ENCODE assay signal across 14 mouse cellular contexts in genomic region chr9:40438731-40439526, GRCm38 (mm10).
A peak's percentile ranks its signal among the peaks of the same experiment; 100 is the strongest.
DNase-seq lines count a peak whose midpoint lies in the region; ATAC-seq lines count a peak whose summit lies in the region.
"Had no signal": no experiment of that assay in that cellular context is flagged by ENCODE, and none has a peak within 500 bp of the region (broad histone marks: within the 10 kb centered on the region; RNA-seq: fewer than 3 reads in every experiment).

No protein-coding gene starts in this region.

- H3K4me3 ChIP-seq in forebrain, embryonic 13.5 days = no peak overlapping the region
- no peak overlapping the region for H3K4me3 ChIP-seq in midbrain, embryonic 12.5 days
- no peak overlapping the region for H3K4me3 ChIP-seq in kidney, embryonic 15.5 days (replicated peaks)
- H3K4me3 ChIP-seq: erythroblast, embryonic 14.5 days; liver, embryonic 15.5 days had no signal

- peak overlapping the region; percentile 84 for H3K27ac ChIP-seq in forebrain, embryonic 13.5 days
- H3K27ac ChIP-seq in midbrain, embryonic 12.5 days (replicated peaks) = no peak overlapping the region; the same call in 1 of the 2 replicates
- H3K27ac ChIP-seq in kidney, embryonic 15.5 days = no peak overlapping the region
- H3K27ac ChIP-seq: liver, embryonic 15.5 days had no signal

- peak; percentile 21 for DNase-seq in MN1 (ENCODE audit: low spot score)
- no peak for DNase-seq in gastrocnemius, adult 8-10 months (ENCODE audit: low spot score in 2 of 2)
- no peak for DNase-seq in adrenal gland, adult 8-10 months
- DNase-seq: cerebellum, adult 18-20 months; left cerebral cortex, postnatal 4 days; lung, postnatal 4 days had no signal

- no peaks in the 10 kb centered on the region for H3K27me3 ChIP-seq in forebrain, embryonic 13.5 days
- no peaks in the 10 kb centered on the region for H3K27me3 ChIP-seq in midbrain, embryonic 12.5 days
- no peaks in the 10 kb centered on the region for H3K27me3 ChIP-seq in kidney, embryonic 15.5 days
- H3K27me3 ChIP-seq: liver, embryonic 15.5 days had no signal

- WGBS in forebrain, embryonic 13.5 days = 46% methylated on average over 12 of the region's 12 CpGs
- WGBS in midbrain, embryonic 12.5 days = 53% methylated on average over 12 of the region's 12 CpGs
- WGBS in kidney, embryonic 15.5 days = 71% methylated on average over 12 of the region's 12 CpGs

- ATAC-seq in CD4-positive, CD25-positive, alpha-beta regulatory T cell, adult 4 months = peak; percentile 20
- ATAC-seq in forebrain, embryonic 13.5 days = peak; percentile 81
- ATAC-seq in midbrain, embryonic 12.5 days (ENCODE audit: low FRiP score, low read depth) = peak; percentile 52; the same call in 1 of the 2 replicates
- ATAC-seq in inflammation-experienced regulatory T-cells, adult 6 months = no peak
- no peak for ATAC-seq in kidney, embryonic 15.5 days (replicated peaks; ENCODE audit: low FRiP score)

- no peaks in the 10 kb centered on the region for H3K9me3 ChIP-seq in forebrain, embryonic 13.5 days (replicated peaks)
- no peaks in the 10 kb centered on the region for H3K9me3 ChIP-seq in midbrain, embryonic 12.5 days
- no peaks in the 10 kb centered on the region for H3K9me3 ChIP-seq in kidney, embryonic 15.5 days (replicated peaks)
- H3K9me3 ChIP-seq: liver, embryonic 15.5 days had no signal

- H3K36me3 ChIP-seq in forebrain, embryonic 13.5 days (ENCODE audit: poor library complexity, severe bottlenecking) = no peaks in the 10 kb centered on the region
- H3K36me3 ChIP-seq in midbrain, embryonic 12.5 days = no peaks in the 10 kb centered on the region
- H3K36me3 ChIP-seq in kidney, embryonic 15.5 days = no peaks in the 10 kb centered on the region
- H3K36me3 ChIP-seq: G1E; liver, embryonic 15.5 days had no signal

- no peak overlapping the region for H3K9ac ChIP-seq in forebrain, embryonic 13.5 days
- H3K9ac ChIP-seq in midbrain, embryonic 12.5 days (replicated peaks) = no peak overlapping the region
- no peak overlapping the region for H3K9ac ChIP-seq in kidney, embryonic 15.5 days
- H3K9ac ChIP-seq: liver, embryonic 15.5 days had no signal

- H3K4me1 ChIP-seq in forebrain, embryonic 13.5 days = peaks cover 17% of the 10 kb centered on the region
- H3K4me1 ChIP-seq in midbrain, embryonic 12.5 days = peaks cover 14% of the 10 kb centered on the region
- H3K4me1 ChIP-seq in kidney, embryonic 15.5 days = peaks cover 12% of the 10 kb centered on the region
- H3K4me1 ChIP-seq: liver, embryonic 15.5 days had no signal

- H3K4me2 ChIP-seq in forebrain, embryonic 13.5 days = no peak overlapping the region
- no peak overlapping the region for H3K4me2 ChIP-seq in midbrain, embryonic 12.5 days (replicated peaks)
- no peak overlapping the region for H3K4me2 ChIP-seq in kidney, embryonic 15.5 days
- H3K4me2 ChIP-seq: liver, embryonic 15.5 days had no signal

Comparison
In these comparisons a context has a peak if more than half of its experiments do, and no peak if none do; other contexts are left out.
1. ATAC-seq: peak in CD4-positive, CD25-positive, alpha-beta regulatory T cell, adult 4 months (single experiment), forebrain, embryonic 13.5 days (single experiment) and midbrain, embryonic 12.5 days (single experiment); none in inflammation-experienced regulatory T-cells, adult 6 months (single experiment) and kidney, embryonic 15.5 days (single experiment).